Mouse (Mus musculus) heart, postnatal 0 days (tissue): Measurements from ENCODE around the gene S100a5.

Source experiments
- CTCF ChIP-seq: IDR thresholded peaks from 2 replicates; pipeline ENCODE4 v1.5.1; 2016; ENCODE audit warnings: antibody characterized with exemption, control low read depth, low read depth
- EP300 ChIP-seq: IDR thresholded peaks from 2 replicates; pipeline ENCODE4 v1.6.1; 2016; ENCODE audit warnings: antibody characterized with exemption, low read depth

GRCm38 (mm10) chr3:90605736-90606135 lies 2.6 kb upstream of the S100a5 start:
- TF ChIP-seq CTCF, result no peak
- no peak for TF ChIP-seq EP300
